Mouse (Mus musculus) layer of hippocampus, postnatal 36 days (tissue): ENCODE results near the gene 4930579F01Rik. TPM values are rescaled to one million over a fixed set of nuclear protein-coding genes. Genes with fewer than 3 reads are reported as not detected.
A peak's percentile ranks its signal among the peaks of the same experiment; 100 is the strongest.
"Not testable (repeated sequence)": the region's sequence is repeated elsewhere in the genome, so short reads cannot be mapped to it uniquely, and the experiment has no call there.

Source experiments
- DNase-seq, 2 experiments: peaks; one replicate each; pipeline ENCODE4 v3.0.0; 2022
- total RNA-seq, 2 experiments: library from RNA; stranded (reverse); gene quantifications; 2 replicates each; pipeline ENCODE4 v1.2.3; 2021

4930579F01Rik gene
- total RNA-seq, 2 experiments from 2014 or later = not detected

DNA sequence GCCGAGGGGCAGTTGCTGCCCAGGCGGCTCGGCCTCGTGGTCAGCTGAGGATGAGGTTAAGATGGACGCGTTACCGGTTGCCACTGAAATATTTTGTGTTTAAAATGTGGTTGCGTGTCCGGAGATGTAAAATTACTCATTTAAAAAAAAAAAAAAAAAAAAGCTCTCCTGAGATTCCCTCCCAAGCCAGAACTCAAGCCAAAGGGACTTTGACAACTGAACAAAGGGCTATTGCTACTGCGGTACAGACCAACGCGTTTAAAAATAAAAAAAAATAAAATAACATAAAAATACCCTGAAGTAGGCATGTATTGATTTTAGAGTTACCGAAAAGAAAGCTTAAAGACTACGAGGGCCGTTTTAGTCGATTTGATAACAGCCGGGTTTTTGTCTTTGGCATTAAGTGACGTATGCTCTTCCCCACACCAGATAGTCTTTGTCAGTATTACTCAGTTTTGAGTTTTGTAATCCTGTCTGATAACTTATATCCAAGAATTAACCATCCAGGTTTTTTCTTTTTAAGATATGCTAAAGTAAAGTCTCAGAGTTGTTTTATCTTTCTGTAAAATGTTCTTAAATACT lies 49.5 kb downstream of the 4930579F01Rik start:
- no peak for DNase-seq

DNA sequence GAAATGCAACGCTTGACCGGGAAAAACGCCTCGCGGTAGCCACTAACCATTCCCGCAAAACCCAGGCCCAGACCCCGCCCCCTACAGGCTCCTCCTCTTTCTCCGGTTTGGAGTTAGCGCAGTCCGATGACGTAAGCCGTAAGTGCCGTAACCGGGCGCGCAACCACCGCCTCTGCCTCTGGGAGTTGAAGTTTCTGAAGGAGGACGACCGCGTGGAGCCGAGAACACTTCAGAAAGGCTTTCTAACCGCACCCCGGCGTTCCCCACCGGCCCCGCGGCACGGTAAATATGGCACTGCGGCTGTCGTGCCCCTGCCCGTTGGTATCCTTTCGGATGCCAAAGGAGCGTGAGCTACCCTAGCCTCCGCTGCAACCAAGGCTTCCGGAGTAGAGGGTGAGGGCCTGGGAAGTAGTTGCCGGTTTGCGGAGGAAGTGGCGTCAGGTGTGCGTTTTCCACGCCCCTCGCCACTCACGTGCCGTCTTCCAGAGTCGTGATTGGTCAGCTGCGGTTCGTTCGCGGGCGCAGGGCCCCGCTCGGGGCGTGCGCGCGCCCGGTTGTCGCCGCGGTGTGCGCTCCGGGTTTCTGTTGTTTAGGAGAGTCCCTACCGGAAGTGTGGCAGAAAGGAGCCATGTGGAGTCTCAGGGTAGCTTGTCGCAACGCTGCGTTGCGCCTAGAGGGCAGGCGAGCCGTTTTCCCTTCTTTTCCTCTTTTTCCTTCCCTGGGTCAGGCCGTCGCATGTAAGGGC lies 50.1 kb downstream of the 4930579F01Rik start, which contains the start of gene Trmt10a:
Gene Trmt10a (plus strand): TSS at position 134 of the 745 bp plus-strand sequence.
- peak; percentile 97 for DNase-seq

DNA sequence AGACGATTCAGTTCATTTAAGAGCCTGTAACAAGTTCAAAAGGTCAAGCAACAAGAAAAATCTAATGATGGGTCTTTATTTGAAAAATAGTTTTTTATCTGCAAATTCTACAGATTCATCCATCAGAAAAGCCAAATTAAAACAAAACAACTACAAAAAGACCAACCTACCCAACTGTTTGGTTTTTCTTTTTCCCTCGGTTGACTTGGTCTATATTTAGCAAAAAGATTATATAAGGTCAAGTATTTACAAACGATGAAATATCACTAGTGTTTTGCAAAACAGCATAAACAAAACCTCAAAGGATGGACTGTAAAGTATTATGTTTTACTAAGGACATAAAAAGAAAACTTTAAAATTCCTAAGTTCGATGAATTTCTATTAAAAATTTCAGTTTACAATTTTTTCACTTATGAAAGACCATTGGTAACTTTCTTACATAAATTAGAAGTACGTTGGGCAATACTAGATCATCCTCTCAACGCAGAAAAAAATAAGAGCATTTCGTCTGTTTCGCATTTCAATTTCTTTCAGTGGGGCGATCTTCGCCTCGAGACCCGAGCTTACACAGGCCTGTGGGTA lies 50.8 kb downstream of the 4930579F01Rik start:
- DNase-seq = no peak

DNA sequence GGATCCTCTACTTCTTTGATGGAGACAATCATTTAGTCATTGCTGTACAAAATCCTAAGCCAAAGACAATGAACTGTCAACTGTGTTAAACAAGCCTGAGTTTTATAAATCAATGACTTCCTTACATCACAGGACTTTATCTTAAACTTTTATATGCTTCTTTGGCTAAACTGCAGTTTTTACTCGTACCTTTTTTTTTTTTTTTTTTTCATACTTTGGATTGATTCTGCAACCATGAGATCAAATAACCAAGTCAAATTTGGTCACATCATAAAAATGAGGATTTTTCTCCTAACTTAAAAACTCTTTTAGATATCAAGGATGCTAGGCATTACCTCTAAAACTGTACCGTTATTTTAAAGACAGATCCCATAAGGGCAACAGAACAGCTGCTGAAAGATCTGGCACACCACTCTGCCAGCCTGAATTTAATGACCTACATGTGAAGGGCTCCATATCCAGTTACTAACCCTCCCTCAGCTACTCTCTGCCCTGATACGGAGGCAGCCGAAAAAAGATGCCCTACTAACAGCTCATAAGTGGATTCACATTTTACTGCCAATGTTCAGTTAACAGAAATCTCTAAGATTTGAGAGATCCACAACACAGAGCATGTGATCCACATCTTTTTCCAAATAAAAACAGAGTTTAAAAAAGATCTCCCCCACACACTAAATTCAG lies 51.4 kb downstream of the 4930579F01Rik start:
- DNase-seq = no peak

DNA sequence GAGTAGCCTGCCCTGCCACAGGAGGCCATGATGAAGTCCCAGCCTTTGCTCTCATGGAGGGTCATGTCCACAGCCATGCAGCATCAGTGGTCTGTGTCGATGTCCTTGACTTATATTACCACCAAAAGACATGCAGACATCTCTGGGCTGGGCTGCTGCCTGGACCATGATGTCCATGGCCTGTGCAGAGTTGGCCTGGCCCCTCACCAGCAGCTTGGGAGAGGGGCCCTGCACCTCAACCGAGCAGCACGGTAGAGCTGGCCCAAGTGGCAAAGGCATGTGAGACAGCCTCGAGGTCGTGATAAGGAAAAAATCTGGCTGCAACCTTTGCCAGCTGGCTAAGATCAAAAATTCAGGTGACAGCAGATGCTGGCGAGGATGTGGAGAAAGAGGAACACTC lies 54.0 kb downstream of the 4930579F01Rik start:
- no peak for DNase-seq

DNA sequence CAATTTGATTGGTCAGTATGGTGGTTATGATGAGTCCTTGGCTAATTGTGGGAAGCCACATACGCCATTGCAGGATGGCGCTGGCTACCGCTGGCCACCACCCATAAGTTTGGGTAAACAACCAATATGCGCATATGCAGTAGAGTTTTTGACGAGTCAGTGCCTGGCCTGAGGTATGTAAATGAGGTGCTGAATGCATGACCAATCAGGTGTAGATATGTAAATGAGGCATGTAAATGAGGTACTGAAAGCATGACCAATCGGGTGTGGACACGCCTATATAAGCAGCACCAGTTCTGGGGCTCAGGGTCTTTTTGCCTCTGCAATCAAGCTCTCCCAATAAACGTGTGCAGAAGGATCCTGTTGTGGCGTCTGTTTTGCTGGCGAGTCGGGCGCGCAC lies 55.5 kb downstream of the 4930579F01Rik start:
- not testable (repeated sequence) for DNase-seq

DNA sequence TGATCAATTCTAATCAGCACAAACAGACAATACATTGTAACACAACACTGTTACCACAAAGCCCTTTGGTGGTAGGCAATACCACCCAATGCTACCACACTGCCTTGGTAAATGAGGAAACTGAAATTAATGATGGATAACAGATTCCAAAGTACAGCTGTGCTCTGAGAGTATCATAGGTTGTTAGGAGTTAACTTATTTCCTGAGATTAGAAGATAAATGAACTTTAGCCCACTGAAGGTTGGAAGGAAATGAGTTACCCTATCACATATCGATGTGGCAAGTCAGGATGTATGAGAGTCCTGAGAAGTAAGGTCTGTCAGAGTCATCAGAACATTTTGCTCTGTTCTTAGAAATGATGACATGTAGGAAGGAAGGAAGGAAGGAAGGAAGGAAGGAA lies 59.1 kb downstream of the 4930579F01Rik start:
- no peak for DNase-seq

DNA sequence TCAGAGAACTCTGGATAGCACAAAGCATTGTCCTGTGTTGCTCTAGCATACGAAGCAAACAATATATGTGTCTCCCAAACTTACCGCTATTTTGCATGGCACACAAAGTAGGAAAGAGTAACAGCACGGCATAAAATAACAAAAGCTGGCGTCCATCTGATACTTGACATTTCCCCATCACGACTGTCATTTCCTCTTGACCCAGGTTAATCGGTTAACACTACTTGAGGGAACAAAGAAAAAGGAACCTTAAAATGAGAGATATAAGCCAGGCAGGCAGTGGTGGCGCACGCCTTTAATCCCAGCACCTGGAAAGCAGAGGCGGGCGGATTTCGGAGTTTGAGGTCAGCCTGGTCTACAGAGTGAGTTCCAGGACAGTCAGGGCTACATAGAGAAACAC lies 59.7 kb downstream of the 4930579F01Rik start:
- no peak for DNase-seq

DNA sequence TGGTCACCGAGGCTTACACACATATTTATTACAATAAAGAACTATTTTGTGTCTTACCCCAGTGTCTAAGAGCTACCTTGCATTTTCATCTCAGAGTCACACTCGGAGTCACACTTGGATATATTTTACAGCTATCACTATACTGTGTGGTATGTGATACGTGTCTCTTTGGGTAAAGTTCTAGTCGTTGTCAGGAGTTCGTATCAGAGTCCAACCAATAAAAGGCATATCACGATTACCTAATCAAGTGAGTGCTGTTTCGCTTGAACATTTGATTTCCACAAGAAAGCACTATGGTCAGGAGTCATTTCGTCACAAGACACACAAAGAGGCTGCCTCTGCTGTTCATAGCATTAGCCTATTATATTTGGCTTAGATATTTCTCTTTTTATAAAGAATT lies 60.2 kb downstream of the 4930579F01Rik start:
- no peak for DNase-seq

DNA sequence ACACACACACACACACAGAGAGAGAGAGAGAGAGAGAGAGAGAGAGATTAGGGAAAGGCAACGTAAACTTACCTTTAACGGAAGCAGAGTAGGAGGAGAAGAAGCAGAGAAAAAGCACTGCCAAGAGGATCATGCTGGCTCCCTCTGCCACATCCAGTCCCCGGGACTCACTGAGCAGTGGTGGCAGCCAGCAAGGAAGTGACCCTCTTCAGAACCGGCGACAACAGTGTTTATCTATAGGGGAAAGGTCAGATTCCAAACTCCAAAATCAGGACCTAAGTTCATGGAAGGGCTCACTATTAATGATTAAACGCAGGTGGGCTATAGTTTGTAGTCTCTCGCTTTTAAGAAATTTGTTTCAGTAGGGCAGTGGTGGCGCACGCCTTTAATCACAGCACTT lies 62.5 kb downstream of the 4930579F01Rik start:
- DNase-seq = no peak

DNA sequence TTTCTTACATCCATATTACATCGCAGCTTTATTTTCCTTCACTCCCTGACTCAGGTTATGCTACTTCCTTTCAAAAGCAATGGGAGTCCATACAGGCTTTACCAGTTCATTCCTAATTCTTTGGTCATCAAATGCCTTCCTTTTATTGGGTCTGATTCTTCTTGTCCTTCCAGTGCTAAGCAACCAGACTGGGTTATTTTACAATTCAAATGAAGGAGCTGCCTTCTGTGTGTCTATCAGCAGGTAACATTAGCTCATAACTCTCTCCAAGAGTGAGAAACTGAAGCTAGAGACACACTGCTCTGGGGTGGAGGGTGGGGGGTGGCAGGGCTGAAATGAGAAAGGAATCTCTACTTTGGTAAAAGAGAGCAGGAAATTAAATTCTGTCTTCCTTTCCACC lies 62.9 kb downstream of the 4930579F01Rik start:
- DNase-seq = no peak

DNA sequence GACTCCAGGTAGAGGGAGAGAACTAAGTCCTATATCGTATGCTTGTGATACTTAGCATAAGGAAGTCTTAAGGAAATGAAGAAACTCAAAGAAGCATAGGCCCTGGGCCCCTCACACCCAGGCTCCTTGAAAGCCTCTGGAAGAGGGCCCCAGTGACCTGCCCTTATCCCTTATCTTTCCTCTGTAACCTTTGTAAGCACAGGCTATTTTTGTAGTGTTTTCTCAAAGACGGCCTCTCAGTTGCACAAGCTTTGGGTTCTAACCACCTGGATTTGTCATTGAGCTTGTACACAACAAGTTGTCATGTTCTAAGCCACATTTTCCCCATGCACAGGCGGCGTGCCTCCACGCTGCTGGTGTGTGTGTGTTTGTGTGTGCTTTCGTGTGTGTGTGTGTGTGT lies 64.5 kb downstream of the 4930579F01Rik start:
- DNase-seq = no peak

DNA sequence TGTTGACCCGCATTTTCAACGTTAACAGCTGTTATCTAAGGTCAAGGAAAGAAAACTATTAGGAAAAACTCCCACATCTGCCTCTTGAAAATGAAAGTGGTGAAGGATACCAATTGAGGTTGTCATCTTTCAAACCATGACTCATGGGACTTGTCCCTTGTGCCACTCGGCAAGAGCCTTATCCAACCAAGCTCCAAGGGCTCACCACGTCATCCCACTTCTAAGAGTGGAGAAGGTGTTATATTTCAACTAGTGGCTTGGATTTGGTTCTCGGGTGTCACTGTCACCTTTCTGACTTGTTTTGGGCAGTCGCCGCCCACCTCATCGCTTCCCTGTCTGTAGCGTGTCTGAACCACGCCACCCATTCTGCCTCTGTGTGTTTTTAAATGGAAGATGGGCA lies 69.8 kb downstream of the 4930579F01Rik start:
- no peak for DNase-seq

DNA sequence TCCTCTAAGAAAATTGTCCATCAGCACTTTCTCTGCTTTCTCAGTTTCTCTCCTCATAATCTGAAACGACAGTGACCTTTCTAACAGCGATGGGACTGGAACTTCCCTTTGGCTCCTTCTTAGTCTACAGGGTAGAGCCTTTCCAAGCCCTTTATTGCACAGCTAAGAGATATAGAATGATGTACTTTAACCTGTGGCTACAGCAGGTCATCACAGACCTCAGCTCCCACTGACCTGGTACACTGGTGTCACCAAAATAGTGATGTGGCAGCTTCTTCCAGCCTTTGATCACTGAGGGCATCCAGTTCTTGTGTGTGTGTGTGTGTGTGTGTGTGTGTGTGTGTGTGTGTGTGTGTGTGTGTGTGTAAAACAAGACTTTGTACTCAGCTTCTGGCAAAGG lies 72.2 kb downstream of the 4930579F01Rik start:
- DNase-seq = no peak

DNA sequence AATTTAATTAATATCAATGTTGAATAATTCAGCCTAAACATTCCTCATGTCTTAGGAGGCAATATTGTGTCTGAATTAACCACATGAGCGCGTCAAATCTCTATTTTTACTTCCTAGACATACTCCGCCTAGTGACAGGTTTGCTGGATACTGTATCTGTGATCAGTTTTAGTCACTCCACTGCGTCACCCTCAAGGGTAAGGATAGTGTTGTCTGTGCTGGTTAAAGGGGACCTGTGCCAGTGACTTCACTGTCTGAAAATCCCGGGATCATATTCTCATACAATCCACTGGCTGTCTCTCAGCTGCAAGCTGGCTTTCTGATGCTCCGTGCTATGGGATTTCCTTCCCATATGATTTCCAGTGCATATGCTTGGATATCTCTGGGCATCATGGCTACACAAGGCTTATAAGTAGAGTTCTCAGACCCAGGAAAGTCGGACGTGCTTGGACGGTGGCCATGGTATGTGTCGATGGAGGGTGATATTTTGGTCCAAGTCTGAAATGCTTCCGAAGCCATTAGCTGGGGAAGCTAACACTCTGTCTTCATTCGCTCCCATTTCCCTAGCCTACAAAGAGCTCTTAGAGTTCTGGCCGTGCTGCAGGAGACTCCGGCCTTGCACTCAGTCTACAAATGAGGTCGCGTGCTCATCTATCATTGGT lies 74.0 kb downstream of the 4930579F01Rik start:
- DNase-seq = no peak

DNA sequence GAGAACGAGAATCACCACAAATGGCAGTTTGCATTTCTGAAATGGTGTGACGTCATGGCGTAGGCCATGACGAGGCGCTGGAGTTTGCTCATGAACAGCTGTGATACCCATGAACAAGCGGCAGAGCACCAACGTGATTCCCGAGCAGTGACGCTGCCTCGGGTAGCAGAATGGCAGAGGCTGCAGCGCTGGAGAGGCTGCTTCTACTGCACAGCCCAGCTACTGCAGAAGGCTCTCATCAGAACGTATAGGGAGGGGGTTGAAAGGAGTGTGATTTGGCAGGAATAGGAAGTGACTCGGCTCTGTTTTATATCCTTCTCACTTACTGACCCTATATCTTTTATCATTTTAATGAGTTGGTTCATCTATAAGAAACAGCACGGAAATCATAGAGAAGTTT lies 74.8 kb downstream of the 4930579F01Rik start:
- DNase-seq = no peak

DNA sequence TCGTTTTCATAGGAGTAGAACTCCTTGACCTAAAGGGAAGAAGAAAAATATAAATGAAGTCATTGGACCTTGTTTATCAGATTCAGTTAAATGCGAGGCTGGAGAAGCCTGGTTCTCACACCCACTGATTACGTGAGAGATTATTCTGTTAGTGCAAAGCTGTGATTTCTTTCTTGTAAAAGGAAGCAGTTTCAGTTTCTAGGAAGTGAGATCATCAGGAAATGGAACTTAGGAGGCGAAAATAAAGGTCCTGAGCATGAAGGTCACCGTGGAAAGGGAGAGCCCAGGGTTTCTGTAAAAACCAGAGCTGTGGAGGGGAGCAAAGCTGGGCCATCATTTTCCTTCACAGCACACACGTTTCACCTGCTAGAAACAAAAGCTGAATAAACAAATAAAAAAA lies 75.2 kb downstream of the 4930579F01Rik start:
- DNase-seq = no peak

DNA sequence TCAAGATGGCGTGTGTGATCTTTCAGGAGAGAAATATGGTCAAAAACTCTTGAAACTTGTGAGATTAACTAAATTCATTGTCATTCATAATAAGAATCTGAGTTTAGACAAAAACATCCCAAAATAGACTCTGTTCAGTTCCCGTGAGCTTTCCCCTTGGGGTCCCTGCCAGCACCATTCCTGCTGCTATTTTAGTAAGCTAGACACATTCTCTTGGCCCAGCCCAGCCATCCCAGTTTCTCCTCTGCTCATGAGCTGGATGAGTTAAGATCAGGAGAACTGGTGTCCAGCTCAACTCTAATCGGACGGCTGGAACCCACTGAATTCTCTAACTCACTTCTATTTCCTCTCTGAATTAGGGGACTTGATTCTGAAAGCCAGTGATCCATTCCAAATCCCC lies 76.8 kb downstream of the 4930579F01Rik start:
- DNase-seq = no peak

DNA sequence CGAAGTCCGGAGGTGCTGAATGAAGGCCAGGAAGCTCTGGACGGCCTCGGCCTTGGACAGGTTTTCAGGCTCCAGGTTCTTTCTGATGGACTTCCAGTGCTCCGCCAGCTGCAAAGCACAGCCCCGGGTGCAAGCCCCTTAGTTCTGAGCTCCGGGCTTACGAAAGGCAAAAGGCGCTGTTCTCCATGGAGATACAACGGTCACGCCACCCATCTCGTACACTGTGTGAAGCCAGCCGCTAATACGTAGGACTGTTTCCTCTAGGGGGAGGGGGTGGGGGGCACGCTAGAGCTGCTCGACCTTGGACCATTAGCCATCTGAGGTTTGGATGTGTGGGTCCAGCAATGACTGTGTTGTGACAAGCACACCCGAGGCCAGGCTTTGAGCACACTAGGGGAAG lies 79.5 kb downstream of the 4930579F01Rik start:
- no peak for DNase-seq
